Mouse (Mus musculus) limb, embryonic 14.5 days (tissue): Measurements from ENCODE around the gene Tlcd2. TPM values are rescaled to one million over a fixed set of nuclear protein-coding genes. Genes with fewer than 3 reads are reported as not detected.

ENCODE experiments used
- ATAC-seq: fragments of 200-750 bp; cut with Nextera tagmentation; 2 replicates; pipeline ENCODE4 v1.8.0; 2017; ENCODE audit warnings: low read depth, moderate number of reproducible peaks, moderate TSS enrichment; ENCODE audit not compliant: low FRiP score
- DNase-seq: peaks from one replicate; pipeline ENCODE4 v3.0.0-alpha.2; 2015; ENCODE audit warnings: low spot score
- H3K27ac ChIP-seq: fragments of 300-500 bp; sonication (generic); replicated peaks from 2 replicates; pipeline ENCODE4 v1.5.1; 2014; ENCODE audit warnings: low read depth, mild to moderate bottlenecking, low read length, moderate library complexity, mixed read lengths
- H3K27me3 ChIP-seq: fragments of 300-500 bp; sonication (generic); 2 replicates; pipeline ENCODE4 v1.6.1; 2014; ENCODE audit warnings: low read length, mixed read lengths; ENCODE audit not compliant: control insufficient read depth, insufficient read depth
- H3K36me3 ChIP-seq: fragments of 300-500 bp; sonication (generic); 2 replicates; pipeline ENCODE4 v1.6.1; 2014; ENCODE audit warnings: mild to moderate bottlenecking, low read length, moderate library complexity, mixed read lengths; ENCODE audit not compliant: control insufficient read depth, insufficient read depth
- H3K4me1 ChIP-seq: fragments of 300-500 bp; sonication (generic); 2 replicates; pipeline ENCODE4 v1.6.1; 2014; ENCODE audit warnings: antibody characterized with exemption, low read length, mixed read lengths; ENCODE audit not compliant: control insufficient read depth, insufficient read depth
- H3K4me2 ChIP-seq: fragments of 300-500 bp; sonication (generic); replicated peaks from 2 replicates; pipeline ENCODE4 v1.6.1; 2014; ENCODE audit warnings: low read depth, mild to moderate bottlenecking, low read length, moderate library complexity; ENCODE audit not compliant: severe bottlenecking
- H3K4me3 ChIP-seq: fragments of 300-500 bp; sonication (generic); replicated peaks from 2 replicates; pipeline ENCODE4 v1.5.1; 2014; ENCODE audit warnings: low read length
- H3K9ac ChIP-seq: fragments of 300-500 bp; sonication (generic); 2 replicates; pipeline ENCODE4 v1.6.1; 2014; ENCODE audit warnings: mild to moderate bottlenecking, low read depth, low read length, moderate library complexity; ENCODE audit not compliant: severe bottlenecking
- H3K9me3 ChIP-seq: fragments of 300-500 bp; sonication (generic); 2 replicates; pipeline ENCODE4 v1.6.1; 2016; ENCODE audit warnings: low read length; ENCODE audit not compliant: control insufficient read depth
- POLR2A ChIP-seq: fragments of 200-500 bp; IDR thresholded peaks from 2 replicates; pipeline ENCODE4 v1.8.0; 2012; ENCODE audit warnings: inconsistent platforms, mild to moderate bottlenecking, moderate library complexity, borderline replicate concordance; ENCODE audit not compliant: insufficient read depth, insufficient read length; ENCODE audit errors: extremely low read depth
- WGBS: fragments of 180-500 bp; shearing (Covaris S2); extraction: QIAGEN DNeasy Blood & Tissue Kit; methylation state at CpG from one replicate; pipeline ENCODE4 v1.1.7; 2014; 5-methylcytosine and 5-hydroxymethylcytosine counted together
- polyA plus RNA-seq, 2 experiments: library from polyadenylated mRNA; depleted of rRNA in 1 of 2; stranded (reverse) in 1 of 2; unstranded in 1 of 2; fragments of >200 nt; fragmentation: Nextera tagmentation in 1 of 2; extraction: Ambion mirVana in 1 of 2; gene quantifications; 2 replicates each; pipeline versions ENCODE4 v1.2.1 to v1.2.3; 2012 to 2014

Gene Tlcd2
- polyA plus RNA-seq, 2 experiments: 15.0 to 25.2 TPM

DNA sequence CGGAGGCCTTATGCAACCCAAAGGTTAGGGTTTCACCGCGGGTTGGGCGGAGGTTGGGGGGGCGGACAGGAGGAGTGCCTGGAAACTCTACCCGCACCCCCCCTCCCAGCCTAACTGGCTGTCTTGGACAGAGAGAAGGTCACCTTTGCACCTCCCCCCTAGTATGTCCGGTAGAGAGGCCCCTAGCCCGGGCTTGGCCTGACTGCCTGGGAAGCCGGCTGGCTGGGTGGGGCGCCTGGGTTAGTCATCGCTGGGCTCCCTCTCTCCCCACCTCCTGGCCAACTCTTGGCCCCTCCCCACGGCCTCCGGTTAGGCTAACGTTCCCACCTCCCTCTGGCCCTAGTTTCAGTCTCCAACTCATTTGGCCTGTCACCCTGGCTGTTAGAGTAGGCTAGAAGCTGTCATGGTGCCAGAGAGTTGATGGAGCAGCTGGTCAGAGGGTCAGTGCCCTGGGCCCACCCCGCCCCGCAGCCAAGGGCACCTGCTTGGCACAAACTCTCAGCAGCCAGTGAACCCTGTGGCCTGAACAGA, 803 bp downstream of the Tlcd2 start:
- DNase-seq (peak; percentile 65), ATAC-seq (no peak)
- peaks cover 13% of the 10 kb centered on the region for H3K36me3 ChIP-seq
- peak overlapping the region; percentile 75 for H3K4me3 ChIP-seq
- H3K27ac ChIP-seq: peak overlapping the region; percentile 58; the same call in 1 of the 2 replicates
- peaks cover 29% of the 10 kb centered on the region for H3K4me1 ChIP-seq
- no peak for TF ChIP-seq POLR2A
- H3K9me3 ChIP-seq: no peaks in the 10 kb centered on the region
- peak overlapping the region; percentile 94 for H3K4me2 ChIP-seq
- no peaks in the 10 kb centered on the region for H3K27me3 ChIP-seq
- peak overlapping the region; percentile 57 for H3K9ac ChIP-seq
- WGBS: 4% methylated on average over 13 of the region's 16 CpGs

DNA sequence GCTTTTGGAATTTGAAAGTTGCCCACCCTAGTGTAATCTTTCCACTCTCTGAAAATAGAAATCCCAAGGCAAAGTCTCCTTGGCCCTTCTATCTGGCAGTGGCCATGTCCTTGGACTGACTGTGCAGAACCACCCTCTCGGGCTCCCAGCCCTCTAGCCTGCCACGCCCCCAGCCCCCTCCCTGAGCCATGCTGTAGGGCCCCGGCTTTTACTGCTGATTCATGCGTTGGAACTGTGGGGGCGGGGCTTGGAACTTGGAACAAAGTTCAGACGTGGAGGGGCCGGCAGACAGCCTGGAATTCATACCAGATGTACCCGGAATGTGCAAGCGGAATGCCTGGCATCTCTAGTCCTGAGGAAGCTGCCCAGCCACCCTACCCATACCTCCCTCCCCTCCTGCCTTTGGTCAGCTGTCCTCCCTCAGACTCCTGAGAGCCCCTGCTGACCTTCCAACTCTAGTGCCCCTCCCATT, 1.4 kb downstream of the Tlcd2 start:
- Histone ChIP-seq H3K9me3 (no peaks in the 10 kb centered on the region), H3K4me3 (peak overlapping the region; percentile 75), H3K4me2 (peak overlapping the region; percentile 94), H3K9ac (0 out of 2 replicates have a peak overlapping the region, but pooled peaks have one; percentile 57), H3K27me3 (no peaks in the 10 kb centered on the region), H3K4me1 (peaks cover 33% of the 10 kb centered on the region), H3K36me3 (peaks cover 13% of the 10 kb centered on the region), H3K27ac (peak overlapping the region; percentile 65; the same call in 1 of the 2 replicates)
- peak; percentile 89 for DNase-seq
- 1% methylated on average over 9 of the region's 9 CpGs for WGBS
- no peak for TF ChIP-seq POLR2A
- peak; percentile 20 for ATAC-seq

DNA sequence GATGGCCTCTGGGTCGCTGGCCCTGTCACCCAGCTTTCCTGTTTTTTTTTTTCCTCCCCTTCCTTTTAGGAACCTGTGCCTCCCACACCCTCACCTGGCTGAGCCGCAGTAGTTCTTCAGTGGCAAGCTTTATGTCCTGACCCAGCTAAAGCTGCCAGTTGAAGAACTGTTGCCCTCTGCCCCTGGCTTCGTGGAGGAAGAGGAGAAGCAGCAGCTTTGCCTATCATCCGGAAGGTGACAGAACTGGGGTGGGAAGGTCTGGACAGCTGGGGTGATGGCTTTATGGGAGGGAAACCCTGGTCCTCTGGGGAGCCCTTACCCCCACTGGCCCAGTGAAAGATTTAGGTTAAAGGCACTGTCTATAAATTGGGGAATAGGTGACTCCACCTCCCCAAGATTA, 2.1 kb downstream of the Tlcd2 start:
- DNase-seq (no peak), ATAC-seq (no peak)
- WGBS: 65% methylated on average over 4 of the region's 4 CpGs
- no peaks in the 10 kb centered on the region for H3K9me3 ChIP-seq
- H3K27me3 ChIP-seq: no peaks in the 10 kb centered on the region
- H3K27ac ChIP-seq: no peak overlapping the region; the same call in 1 of the 2 replicates
- no peak overlapping the region for H3K9ac ChIP-seq
- H3K4me1 ChIP-seq: peaks cover 33% of the 10 kb centered on the region
- peaks cover 13% of the 10 kb centered on the region for H3K36me3 ChIP-seq
- no peak for TF ChIP-seq POLR2A
- H3K4me3 ChIP-seq: peak overlapping the region; percentile 75; the same call in 1 of the 2 replicates
- H3K4me2 ChIP-seq: peak overlapping the region; percentile 94; the same call in 1 of the 2 replicates

DNA sequence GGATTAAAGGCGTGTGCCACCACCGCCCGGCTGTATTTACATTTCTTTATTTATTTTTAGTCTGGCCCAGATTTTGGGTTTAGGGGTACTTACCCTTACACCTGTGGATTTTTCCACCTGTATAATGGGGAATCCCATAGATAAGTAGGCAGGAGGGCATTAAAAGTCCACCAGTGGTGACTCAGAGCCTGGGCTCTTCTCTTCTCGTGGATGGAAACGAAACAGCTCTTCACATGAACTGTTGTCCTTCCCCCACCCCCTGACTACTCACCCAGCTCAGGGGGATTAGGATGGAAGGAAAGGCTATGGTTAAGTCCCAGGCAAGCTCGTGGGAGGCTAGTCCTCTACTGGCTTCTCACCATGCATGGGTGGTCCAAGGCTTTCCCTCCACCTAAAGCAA, 2.9 kb downstream of the Tlcd2 start:
- Histone ChIP-seq H3K9me3 (no peaks in the 10 kb centered on the region), H3K4me2 (no peak overlapping the region), H3K4me1 (peaks cover 33% of the 10 kb centered on the region), H3K27me3 (no peaks in the 10 kb centered on the region), H3K9ac (no peak overlapping the region), H3K4me3 (no peak overlapping the region), H3K36me3 (peaks cover 13% of the 10 kb centered on the region), H3K27ac (no peak overlapping the region)
- WGBS: 88% methylated on average over 6 of the region's 6 CpGs
- TF ChIP-seq POLR2A: no peak
- ATAC-seq (no peak), DNase-seq (no peak)

DNA sequence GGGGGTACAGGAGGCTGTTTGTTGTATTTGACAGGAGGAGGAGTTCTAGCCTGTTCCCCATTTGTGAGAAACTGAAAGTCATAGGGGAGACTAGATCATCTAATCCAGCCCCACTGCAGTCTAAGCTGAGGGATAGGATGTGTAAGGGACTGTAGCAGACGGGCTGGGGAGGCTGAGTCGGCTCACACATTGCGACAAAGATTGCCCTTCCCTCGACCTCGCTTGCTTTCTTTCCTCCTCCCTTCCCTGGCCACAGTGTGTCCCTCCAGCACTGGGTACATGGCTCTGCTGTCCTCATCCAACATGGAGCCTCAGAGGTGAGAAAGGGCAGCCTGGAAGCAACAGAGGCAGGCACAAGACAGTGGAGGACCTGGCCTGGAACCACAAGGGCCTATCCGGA, 3.5 kb downstream of the Tlcd2 start:
- Histone ChIP-seq H3K4me1 (peaks cover 27% of the 10 kb centered on the region), H3K9ac (no peak overlapping the region), H3K36me3 (peaks cover 13% of the 10 kb centered on the region), H3K9me3 (no peaks in the 10 kb centered on the region), H3K4me2 (no peak overlapping the region), H3K27ac (no peak overlapping the region), H3K4me3 (no peak overlapping the region), H3K27me3 (no peaks in the 10 kb centered on the region)
- no peak for DNase-seq
- no peak for ATAC-seq
- TF ChIP-seq POLR2A: no peak
- 84% methylated on average over 6 of the region's 6 CpGs for WGBS
